Mouse (Mus musculus): ENCODE results near the gene Plekha7.

DNA sequence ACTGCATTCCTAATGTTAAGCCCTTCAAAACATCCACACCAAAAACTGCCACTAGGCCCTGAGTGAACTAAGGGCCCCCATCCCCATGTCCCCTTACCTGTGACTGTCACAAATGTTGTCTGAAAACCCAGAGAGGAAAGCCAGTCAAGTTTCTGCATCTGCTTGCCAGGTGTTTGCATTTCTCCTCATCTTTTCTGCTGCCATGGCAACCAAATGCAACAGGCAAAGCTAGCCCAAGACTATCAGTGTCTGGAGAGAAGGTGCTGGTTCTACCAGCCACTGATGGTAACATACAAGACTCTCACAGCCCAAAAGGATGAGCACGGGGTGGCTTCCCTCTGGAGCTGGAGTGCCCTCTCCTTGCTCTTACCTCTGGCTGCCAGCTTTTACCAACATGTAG is 121.3 kb downstream of the Plekha7 start:
- TF ChIP-seq POLR2A (IDR thresholded peaks at IDR 0.05; ENCODE audit: extremely low read depth, insufficient read depth, low read length) (no peak), CTCF (IDR thresholded peaks at IDR 0.05; ENCODE audit: low read depth, low read length) (no peak)
